In the genomic region with DNA sequence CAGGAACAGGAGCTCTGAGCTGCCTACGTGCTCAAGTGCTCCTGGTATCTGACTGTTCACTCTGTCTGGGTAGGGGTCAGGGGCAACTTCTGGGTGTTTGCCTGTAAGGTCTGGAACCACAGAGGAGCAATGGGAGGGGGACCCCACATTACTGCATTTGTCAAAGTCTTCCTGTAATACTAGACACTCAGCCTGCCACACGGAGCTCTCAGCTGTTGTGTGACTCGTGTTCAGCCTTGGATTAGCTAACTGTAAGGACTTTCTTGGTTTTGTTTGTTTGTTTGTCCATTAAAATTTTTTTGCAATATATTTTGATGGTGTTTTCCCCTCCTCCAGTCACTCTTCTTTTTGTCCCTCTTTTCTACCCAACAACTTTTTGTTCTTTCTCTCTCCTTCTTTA, we compare ENCODE assay signal across 17 mouse cellular contexts.
"Had no signal": no experiment of that assay in that cellular context is flagged by ENCODE, and none has a peak within 500 bp of the region (broad histone marks: within the 10 kb centered on the region; RNA-seq: fewer than 3 reads in every experiment).

No protein-coding gene starts in this region.

- H3K9me3 ChIP-seq: midbrain, embryonic 13.5 days; midbrain, embryonic 15.5 days; neural tube, embryonic 13.5 days; neural tube, embryonic 15.5 days had no signal

- H3K4me2 ChIP-seq: lung, embryonic 14.5 days; midbrain, embryonic 11.5 days; midbrain, embryonic 13.5 days; midbrain, embryonic 15.5 days; neural tube, embryonic 13.5 days; neural tube, embryonic 15.5 days had no signal

- DNase-seq: lung, adult 18-20 months; lung, embryonic 14.5 days; lung, postnatal 10 days; lung, postnatal 4 days; retina, postnatal 1 day; right cerebral cortex, adult 18-20 months; right cerebral cortex, postnatal 25 days; right cerebral cortex, postnatal 4 days; spleen, adult 18-20 months; thymus, adult 2 months; thymus, postnatal 25 days; thymus, postnatal 4 days had no signal

- H3K27me3 ChIP-seq: midbrain, embryonic 13.5 days; midbrain, embryonic 15.5 days; neural tube, embryonic 13.5 days; neural tube, embryonic 15.5 days had no signal

- ATAC-seq: midbrain, embryonic 13.5 days; midbrain, embryonic 15.5 days had no signal

- H3K4me3 ChIP-seq: midbrain, embryonic 13.5 days; midbrain, embryonic 15.5 days; neural tube, embryonic 13.5 days; neural tube, embryonic 15.5 days had no signal

- H3K36me3 ChIP-seq: midbrain, embryonic 13.5 days; midbrain, embryonic 15.5 days; neural tube, embryonic 13.5 days; neural tube, embryonic 15.5 days had no signal

- H3K4me1 ChIP-seq: midbrain, embryonic 15.5 days had no signal

- H3K9ac ChIP-seq: lung, embryonic 14.5 days; midbrain, embryonic 13.5 days; midbrain, embryonic 15.5 days; neural tube, embryonic 13.5 days; neural tube, embryonic 15.5 days had no signal

- H3K27ac ChIP-seq: midbrain, embryonic 13.5 days; midbrain, embryonic 15.5 days; neural tube, embryonic 13.5 days; neural tube, embryonic 15.5 days had no signal
